Mouse (Mus musculus) liver, embryonic 14.5 days (tissue): ENCODE measurements around the gene Synj2.

Experiments
- CTCF ChIP-seq: IDR thresholded peaks from 2 replicates; pipeline ENCODE4 v1.5.1; 2016; ENCODE audit warnings: antibody characterized with exemption, low read depth, control low read depth
- EP300 ChIP-seq: IDR thresholded peaks from 2 replicates; pipeline ENCODE4 v1.6.1; 2016; ENCODE audit warnings: antibody characterized with exemption, low read depth

GRCm38 (mm10) chr17:6073405-6073804 is 132.3 kb downstream of the Synj2 start:
- TF ChIP-seq CTCF = no peak
- no peak for TF ChIP-seq EP300
